Mouse (Mus musculus) hindbrain, embryonic 16.5 days (tissue): ENCODE measurements around the gene 1110017D15Rik. TPM values are rescaled to one million over a fixed set of nuclear protein-coding genes. Genes with fewer than 3 reads are reported as not detected.
A peak's percentile ranks its signal among the peaks of the same experiment; 100 is the strongest.

ENCODE experiments used
- ATAC-seq: fragments of 200-750 bp; cut with Nextera tagmentation; 2 replicates; pipeline ENCODE4 v1.8.0; 2017; ENCODE audit warnings: moderate TSS enrichment, moderate library complexity
- H3K27ac ChIP-seq: fragments of 300-500 bp; sonication (generic); 2 replicates; pipeline ENCODE4 v1.5.1; 2014; ENCODE audit warnings: low read depth, mild to moderate bottlenecking, control low read depth, low read length, moderate library complexity
- H3K27me3 ChIP-seq: fragments of 300-500 bp; sonication (generic); replicated peaks from 2 replicates; pipeline ENCODE4 v1.6.1; 2014; ENCODE audit warnings: low read length; ENCODE audit not compliant: control insufficient read depth, insufficient read depth
- H3K36me3 ChIP-seq: fragments of 300-500 bp; sonication (generic); 2 replicates; pipeline ENCODE4 v1.6.1; 2014; ENCODE audit warnings: mild to moderate bottlenecking, low read length, moderate library complexity, mixed read lengths; ENCODE audit not compliant: control insufficient read depth, insufficient read depth
- H3K4me1 ChIP-seq: fragments of 300-500 bp; sonication (generic); 2 replicates; pipeline ENCODE4 v1.6.1; 2014; ENCODE audit warnings: low read depth, low read length; ENCODE audit not compliant: control insufficient read depth, insufficient read depth
- H3K4me2 ChIP-seq: fragments of 300-500 bp; sonication (generic); 2 replicates; pipeline ENCODE4 v1.6.1; 2014; ENCODE audit warnings: mild to moderate bottlenecking, low read length, control low read depth, moderate library complexity
- H3K4me3 ChIP-seq: fragments of 300-500 bp; sonication (generic); 2 replicates; pipeline ENCODE4 v1.5.1; 2014; ENCODE audit warnings: mild to moderate bottlenecking, low read length, control low read depth, moderate library complexity
- H3K9ac ChIP-seq: fragments of 300-500 bp; sonication (generic); 2 replicates; pipeline ENCODE4 v1.6.1; 2014; ENCODE audit warnings: low read depth, mild to moderate bottlenecking, control low read depth, low read length, moderate library complexity
- H3K9me3 ChIP-seq: fragments of 300-500 bp; sonication (generic); 2 replicates; pipeline ENCODE4 v1.6.1; 2014; ENCODE audit warnings: mild to moderate bottlenecking, low read length, moderate library complexity; ENCODE audit not compliant: control insufficient read depth
- WGBS: fragments of 180-500 bp; shearing (Covaris S2); extraction: QIAGEN DNeasy Blood & Tissue Kit; methylation state at CpG from one replicate; pipeline ENCODE4 v1.1.7; 2014; 5-methylcytosine and 5-hydroxymethylcytosine counted together
- polyA plus RNA-seq: library from polyadenylated mRNA; unstranded; fragments of >200 nt; fragmentation: Nextera tagmentation; extraction: Ambion mirVana; gene quantifications from 2 replicates; pipeline ENCODE4 v1.2.1, GENCODE M21; 2015

1110017D15Rik gene
- polyA plus RNA-seq, 1 experiment from 2014 or later, result 21.7 TPM

GRCm38 (mm10) chr4:41497995-41498845 lies 18.9 kb downstream of the 1110017D15Rik start:
- Histone ChIP-seq H3K27ac (no peak overlapping the region), H3K36me3 (no peaks in the 10 kb centered on the region), H3K4me2 (peak overlapping the region; percentile 61), H3K4me1 (peaks cover 21% of the 10 kb centered on the region), H3K9ac (peak overlapping the region; percentile 51), H3K9me3 (no peaks in the 10 kb centered on the region), H3K27me3 (peaks cover 26% of the 10 kb centered on the region), H3K4me3 (peak overlapping the region; percentile 36)
- no peak for ATAC-seq
- WGBS, result 13% methylated on average over 72 of the region's 72 CpGs

GRCm38 (mm10) chr4:41497579-41497978 lies 19.6 kb downstream of the 1110017D15Rik start:
- ATAC-seq, result 0 out of 2 replicates have a peak, but pooled peaks have one; percentile 18
- H3K9ac ChIP-seq, result peak overlapping the region; percentile 49

GRCm38 (mm10) chr4:41497046-41497445 lies 20.1 kb downstream of the 1110017D15Rik start:
- Histone ChIP-seq H3K9ac (no peak overlapping the region), H3K36me3 (no peaks in the 10 kb centered on the region), H3K9me3 (no peaks in the 10 kb centered on the region), H3K4me3 (no peak overlapping the region), H3K27me3 (peaks cover 26% of the 10 kb centered on the region), H3K4me1 (peaks cover 21% of the 10 kb centered on the region), H3K4me2 (no peak overlapping the region; the same call in 1 of the 2 replicates), H3K27ac (no peak overlapping the region)
- 54% methylated on average over 5 of the region's 5 CpGs for WGBS
- ATAC-seq, result no peak

More at GRCm38 (mm10) chr4:41497579-41497978, 19.6 kb downstream of the 1110017D15Rik start:
- Histone ChIP-seq H3K9me3 (no peaks in the 10 kb centered on the region), H3K27me3 (peaks cover 26% of the 10 kb centered on the region), H3K4me1 (peaks cover 21% of the 10 kb centered on the region), H3K27ac (no peak overlapping the region), H3K4me2 (peak overlapping the region; percentile 61), H3K36me3 (no peaks in the 10 kb centered on the region), H3K4me3 (peak overlapping the region; percentile 36)
- WGBS, result 4% methylated on average over 34 of the region's 34 CpGs

GRCm38 (mm10) chr4:41495850-41496249 lies 21.3 kb downstream of the 1110017D15Rik start:
- H3K4me2 ChIP-seq, result no peak overlapping the region
- H3K4me1 ChIP-seq, result peaks cover 21% of the 10 kb centered on the region
- peaks cover 22% of the 10 kb centered on the region for H3K27me3 ChIP-seq
- no peak overlapping the region for H3K27ac ChIP-seq
- H3K36me3 ChIP-seq, result no peaks in the 10 kb centered on the region
- no peak overlapping the region for H3K9ac ChIP-seq
- no peaks in the 10 kb centered on the region for H3K9me3 ChIP-seq
- ATAC-seq, result peak; percentile 83
- H3K4me3 ChIP-seq, result no peak overlapping the region
- 62% methylated on average over 11 of the region's 11 CpGs for WGBS

GRCm38 (mm10) chr4:41495076-41495475 lies 22.1 kb downstream of the 1110017D15Rik start:
- H3K9ac ChIP-seq, result no peak overlapping the region
- no peak overlapping the region for H3K4me2 ChIP-seq
- 91% methylated on average over 4 of the region's 4 CpGs for WGBS
- peaks cover 21% of the 10 kb centered on the region for H3K4me1 ChIP-seq
- no peaks in the 10 kb centered on the region for H3K36me3 ChIP-seq
- H3K9me3 ChIP-seq, result no peaks in the 10 kb centered on the region
- no peak overlapping the region for H3K27ac ChIP-seq
- H3K4me3 ChIP-seq, result no peak overlapping the region
- H3K27me3 ChIP-seq, result peaks cover 15% of the 10 kb centered on the region
- no peak for ATAC-seq

- Histone ChIP-seq H3K27ac (no peak overlapping the region), H3K4me1 (peaks cover 20% of the 10 kb centered on the region), H3K9ac (no peak overlapping the region), H3K27me3 (peaks cover 11% of the 10 kb centered on the region), H3K9me3 (no peaks in the 10 kb centered on the region), H3K36me3 (no peaks in the 10 kb centered on the region), H3K4me2 (no peak overlapping the region), H3K4me3 (no peak overlapping the region)
- 44% methylated on average over 3 of the region's 3 CpGs for WGBS
- ATAC-seq, result no peak
These were observed 22.8 kb downstream of the 1110017D15Rik start for GRCm38 (mm10) chr4:41494378-41494777.

GRCm38 (mm10) chr4:41493464-41494116 lies 23.5 kb downstream of the 1110017D15Rik start:
- H3K27me3 ChIP-seq, result peaks cover 10% of the 10 kb centered on the region
- no peak for ATAC-seq

GRCm38 (mm10) chr4:41492951-41493350 lies 24.2 kb downstream of the 1110017D15Rik start:
- Histone ChIP-seq H3K9me3 (no peaks in the 10 kb centered on the region), H3K36me3 (no peaks in the 10 kb centered on the region), H3K27me3 (peaks cover 6% of the 10 kb centered on the region), H3K4me1 (peaks cover 6% of the 10 kb centered on the region), H3K4me2 (no peak overlapping the region), H3K27ac (no peak overlapping the region), H3K9ac (no peak overlapping the region), H3K4me3 (no peak overlapping the region)
- WGBS, result 86% methylated on average over 7 of the region's 7 CpGs
- no peak for ATAC-seq

More at GRCm38 (mm10) chr4:41493464-41494116, 23.5 kb downstream of the 1110017D15Rik start:
- Histone ChIP-seq H3K27ac (no peak overlapping the region), H3K4me3 (no peak overlapping the region), H3K9me3 (no peaks in the 10 kb centered on the region), H3K36me3 (no peaks in the 10 kb centered on the region), H3K9ac (no peak overlapping the region), H3K4me1 (peaks cover 12% of the 10 kb centered on the region), H3K4me2 (no peak overlapping the region)
- 75% methylated on average over 3 of the region's 3 CpGs for WGBS

- 55% methylated on average over 6 of the region's 6 CpGs for WGBS
- peak; percentile 46; the same call in 1 of the 2 replicates for ATAC-seq
- Histone ChIP-seq H3K9me3 (peaks cover 4% of the 10 kb centered on the region), H3K27ac (peak overlapping the region; percentile 24; the same call in 1 of the 2 replicates), H3K4me2 (no peak overlapping the region), H3K4me3 (no peak overlapping the region), H3K4me1 (peaks cover 3% of the 10 kb centered on the region; the same call in 1 of the 2 replicates), H3K27me3 (no peaks in the 10 kb centered on the region), H3K9ac (no peak overlapping the region), H3K36me3 (peaks cover 7% of the 10 kb centered on the region; the same call in 1 of the 2 replicates)
These were observed 35.5 kb downstream of the 1110017D15Rik start for GRCm38 (mm10) chr4:41481601-41482017.
